Mouse (Mus musculus): ENCODE measurements around the gene Atxn2. TPM values are rescaled to one million over a fixed set of nuclear protein-coding genes. Genes with fewer than 3 reads are reported as not detected.
"Not testable (repeated sequence)": the region's sequence is repeated elsewhere in the genome, so short reads cannot be mapped to it uniquely, and the experiment has no call there.

Gene Atxn2
- polyA plus RNA-seq, 1 experiment from 2014 or later: 23.0 TPM

DNA sequence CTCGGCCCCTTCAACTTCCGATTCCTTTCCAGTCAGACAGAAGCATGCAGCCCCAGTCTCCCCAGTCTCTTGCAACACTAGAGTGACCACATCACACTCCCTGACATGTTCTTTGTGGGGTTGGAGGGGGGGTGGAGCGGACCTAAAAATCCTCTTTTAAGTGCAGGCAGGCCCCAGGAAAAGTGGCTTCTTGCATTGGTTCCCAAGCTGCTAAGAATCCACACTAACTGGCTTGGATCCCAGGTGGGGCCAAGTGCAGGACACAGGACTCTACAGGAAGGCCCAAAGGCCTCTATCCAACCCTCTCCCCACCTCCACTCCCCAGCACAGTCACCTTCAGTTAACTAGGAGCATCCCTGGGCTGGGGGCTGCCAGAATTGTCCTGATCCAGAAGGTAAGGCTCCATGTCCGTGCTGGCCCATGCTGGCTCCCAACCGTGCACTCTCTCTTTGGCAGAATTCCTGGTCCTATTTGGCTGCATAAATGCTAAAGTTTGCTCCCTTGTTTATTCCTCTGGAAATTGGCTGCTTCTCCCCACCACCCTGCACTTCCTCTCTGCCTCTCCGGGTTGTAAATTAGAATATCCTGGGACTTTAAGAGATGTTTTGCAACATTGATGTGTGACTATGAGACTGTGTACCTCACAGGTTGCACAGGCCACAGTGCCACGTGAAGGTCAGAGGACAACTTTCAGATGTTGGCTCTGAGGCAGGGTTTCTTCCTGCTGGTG, 20.5 kb upstream of the Atxn2 start:
- Histone ChIP-seq H3K4me3 (replicated peaks) (no peak overlapping the region), H3K4me1 (replicated peaks) (peaks cover 10% of the 10 kb centered on the region; the same call in 1 of the 2 replicates), H3K36me3 (replicated peaks) (peaks cover 18% of the 10 kb centered on the region), H3K4me2 (no peak overlapping the region; the same call in 1 of the 2 replicates), H3K27ac (replicated peaks) (peak overlapping the region; percentile 72), H3K9me3 (replicated peaks) (no peaks in the 10 kb centered on the region), H3K27me3 (no peaks in the 10 kb centered on the region), H3K9ac (no peak overlapping the region)
- ATAC-seq (ENCODE audit: insufficient read depth): peak; percentile 63
- 61% methylated on average over 7 of the region's 7 CpGs for WGBS (ENCODE audit: insufficient replicate concordance)

DNA sequence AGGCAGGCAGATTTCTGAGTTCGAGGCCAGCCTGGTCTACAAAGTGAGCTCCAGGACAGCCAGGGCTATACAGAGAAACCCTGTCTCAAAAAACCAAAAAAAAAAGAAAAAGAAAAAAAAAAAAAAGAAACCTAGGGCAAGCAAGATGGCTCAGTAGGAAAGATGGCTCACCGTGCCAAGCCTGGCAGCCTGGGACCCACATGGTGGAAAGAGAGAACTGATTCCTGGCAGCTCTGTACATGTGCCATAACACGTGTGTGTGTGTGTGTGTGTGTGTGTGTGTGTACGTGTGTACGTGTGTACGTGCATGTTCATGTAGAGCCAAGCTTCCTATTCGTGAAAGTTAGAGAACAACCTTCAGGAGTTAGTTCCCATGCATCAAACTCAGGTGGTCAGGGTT, 19.7 kb upstream of the Atxn2 start:
- H3K27me3 ChIP-seq; ATAC-seq (ENCODE audit: insufficient read depth); H3K4me2 ChIP-seq; H3K9ac ChIP-seq; H3K27ac ChIP-seq (replicated peaks); H3K9me3 ChIP-seq (replicated peaks); H3K4me3 ChIP-seq (replicated peaks): not testable (repeated sequence)
- 70% methylated on average over 7 of the region's 7 CpGs for WGBS (ENCODE audit: insufficient replicate concordance)
- Histone ChIP-seq H3K36me3 (replicated peaks) (peaks cover 10% of the 10 kb centered on the region), H3K4me1 (replicated peaks) (peaks cover 15% of the 10 kb centered on the region; the same call in 1 of the 2 replicates)

DNA sequence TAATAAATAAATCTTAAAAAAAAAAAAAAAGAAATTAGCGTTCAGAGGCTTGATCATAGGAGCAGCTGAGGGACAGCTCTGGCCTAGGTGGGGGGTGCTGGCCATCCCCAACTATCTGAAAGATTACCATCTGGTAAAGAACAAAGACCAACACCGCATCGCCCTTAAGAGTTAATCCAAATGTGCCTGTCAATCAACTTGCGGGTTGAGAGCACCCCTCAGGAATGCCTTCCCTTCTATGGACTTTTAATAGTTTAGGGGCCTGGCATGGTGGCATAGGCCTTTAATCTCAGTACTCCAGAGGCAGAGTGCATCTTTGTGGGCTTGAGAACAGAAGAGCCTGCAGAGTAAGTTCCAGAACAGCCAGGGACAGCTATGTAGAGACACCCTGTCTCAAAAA, 18.2 kb upstream of the Atxn2 start:
- no peak overlapping the region for H3K4me3 ChIP-seq (replicated peaks)
- H3K36me3 ChIP-seq (replicated peaks): no peaks in the 10 kb centered on the region
- no peaks in the 10 kb centered on the region for H3K9me3 ChIP-seq (replicated peaks)
- no peak overlapping the region for H3K9ac ChIP-seq
- H3K4me2 ChIP-seq: no peak overlapping the region
- WGBS (ENCODE audit: insufficient replicate concordance): 72% methylated on average over 4 of the region's 4 CpGs
- no peak for ATAC-seq (ENCODE audit: insufficient read depth)
- no peak overlapping the region for H3K27ac ChIP-seq (replicated peaks)
- no peaks in the 10 kb centered on the region for H3K27me3 ChIP-seq
- H3K4me1 ChIP-seq (replicated peaks): peaks cover 17% of the 10 kb centered on the region; the same call in 1 of the 2 replicates

DNA sequence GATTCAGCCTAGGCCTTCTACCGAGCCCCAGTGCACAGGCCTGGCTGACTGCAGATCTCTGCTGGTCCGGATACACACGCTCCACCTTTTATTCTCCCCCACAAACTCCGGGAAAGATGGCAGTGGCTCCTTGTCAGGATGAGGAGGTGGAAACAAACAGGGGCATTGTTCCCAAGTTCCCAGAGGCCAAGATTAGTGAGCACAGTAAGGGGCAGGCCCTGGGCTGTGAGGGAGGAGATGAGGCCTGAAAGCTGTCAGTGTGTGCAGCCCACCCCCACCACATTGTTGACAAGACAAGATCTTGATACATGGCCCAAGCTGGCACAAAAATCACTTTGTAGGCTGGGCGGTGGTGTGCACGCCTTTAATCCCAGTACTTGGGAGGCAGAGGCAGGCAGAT, 14.4 kb upstream of the Atxn2 start:
- H3K27me3 ChIP-seq: no peaks in the 10 kb centered on the region
- no peak overlapping the region for H3K4me3 ChIP-seq (replicated peaks)
- H3K4me1 ChIP-seq (replicated peaks): peaks cover 33% of the 10 kb centered on the region
- ATAC-seq (ENCODE audit: insufficient read depth): no peak
- no peaks in the 10 kb centered on the region for H3K9me3 ChIP-seq (replicated peaks)
- H3K9ac ChIP-seq: no peak overlapping the region
- no peak overlapping the region for H3K27ac ChIP-seq (replicated peaks)
- no peaks in the 10 kb centered on the region for H3K36me3 ChIP-seq (replicated peaks)
- 69% methylated on average over 6 of the region's 6 CpGs for WGBS (ENCODE audit: insufficient replicate concordance)
- H3K4me2 ChIP-seq: no peak overlapping the region

DNA sequence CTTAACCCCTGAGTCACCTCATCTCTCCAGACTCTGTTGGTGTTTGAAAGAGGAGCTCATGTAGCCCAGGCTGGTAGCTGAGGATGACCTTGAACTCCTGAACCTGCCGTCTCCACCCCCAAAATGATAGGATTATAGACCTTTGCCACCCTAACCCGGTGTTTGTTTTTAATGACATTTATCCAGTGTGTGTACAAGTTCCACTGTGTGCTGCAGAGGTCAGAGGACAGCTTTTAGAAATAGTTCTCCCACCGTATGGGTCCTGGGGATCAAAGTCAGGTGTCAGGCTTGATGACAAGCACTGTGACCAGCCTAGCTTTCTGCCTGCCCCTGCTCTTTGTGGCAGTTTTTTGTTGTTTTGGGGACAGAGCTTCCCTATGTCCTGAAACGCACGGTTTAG, 11.2 kb upstream of the Atxn2 start:
- WGBS (ENCODE audit: insufficient replicate concordance): 56% methylated on average over 5 of the region's 5 CpGs
- no peak overlapping the region for H3K4me3 ChIP-seq (replicated peaks)
- ATAC-seq (ENCODE audit: insufficient read depth): peak; percentile 49
- H3K36me3 ChIP-seq (replicated peaks): no peaks in the 10 kb centered on the region
- no peaks in the 10 kb centered on the region for H3K9me3 ChIP-seq (replicated peaks)
- peak overlapping the region; percentile 94 for H3K27ac ChIP-seq (replicated peaks)
- peaks cover 60% of the 10 kb centered on the region for H3K4me1 ChIP-seq (replicated peaks)
- H3K9ac ChIP-seq: 0 out of 2 replicates have a peak overlapping the region, but pooled peaks have one; percentile 41
- H3K4me2 ChIP-seq: 0 out of 2 replicates have a peak overlapping the region, but pooled peaks have one; percentile 16
- H3K27me3 ChIP-seq: no peaks in the 10 kb centered on the region

DNA sequence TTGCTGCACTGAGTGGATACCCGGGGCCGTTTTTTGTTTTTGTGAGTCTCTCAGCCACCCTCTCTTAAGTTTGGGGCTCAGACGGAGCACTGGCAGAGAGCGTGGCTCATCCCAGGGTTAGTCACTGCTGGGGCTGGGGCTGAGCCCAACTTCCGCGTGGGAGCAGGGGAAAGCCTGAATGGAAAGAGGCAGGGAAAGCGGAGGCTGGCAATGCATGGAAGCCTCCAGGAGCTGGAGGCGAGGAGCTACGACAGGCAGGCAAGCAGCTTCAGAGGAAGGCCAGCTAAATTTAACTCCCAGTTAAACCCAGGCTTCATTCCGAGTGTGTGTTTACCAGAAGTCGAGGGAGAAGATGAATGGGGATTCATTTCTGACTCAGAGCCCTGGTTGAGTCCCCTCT, 10.6 kb upstream of the Atxn2 start:
- Histone ChIP-seq H3K9ac (peak overlapping the region; percentile 41; the same call in 1 of the 2 replicates), H3K4me1 (replicated peaks) (peaks cover 65% of the 10 kb centered on the region), H3K27ac (replicated peaks) (peak overlapping the region; percentile 94), H3K4me2 (peak overlapping the region; percentile 16), H3K4me3 (replicated peaks) (no peak overlapping the region), H3K9me3 (replicated peaks) (no peaks in the 10 kb centered on the region), H3K27me3 (no peaks in the 10 kb centered on the region), H3K36me3 (replicated peaks) (no peaks in the 10 kb centered on the region)
- no peak for ATAC-seq (ENCODE audit: insufficient read depth)
- 48% methylated on average over 11 of the region's 11 CpGs for WGBS (ENCODE audit: insufficient replicate concordance)

DNA sequence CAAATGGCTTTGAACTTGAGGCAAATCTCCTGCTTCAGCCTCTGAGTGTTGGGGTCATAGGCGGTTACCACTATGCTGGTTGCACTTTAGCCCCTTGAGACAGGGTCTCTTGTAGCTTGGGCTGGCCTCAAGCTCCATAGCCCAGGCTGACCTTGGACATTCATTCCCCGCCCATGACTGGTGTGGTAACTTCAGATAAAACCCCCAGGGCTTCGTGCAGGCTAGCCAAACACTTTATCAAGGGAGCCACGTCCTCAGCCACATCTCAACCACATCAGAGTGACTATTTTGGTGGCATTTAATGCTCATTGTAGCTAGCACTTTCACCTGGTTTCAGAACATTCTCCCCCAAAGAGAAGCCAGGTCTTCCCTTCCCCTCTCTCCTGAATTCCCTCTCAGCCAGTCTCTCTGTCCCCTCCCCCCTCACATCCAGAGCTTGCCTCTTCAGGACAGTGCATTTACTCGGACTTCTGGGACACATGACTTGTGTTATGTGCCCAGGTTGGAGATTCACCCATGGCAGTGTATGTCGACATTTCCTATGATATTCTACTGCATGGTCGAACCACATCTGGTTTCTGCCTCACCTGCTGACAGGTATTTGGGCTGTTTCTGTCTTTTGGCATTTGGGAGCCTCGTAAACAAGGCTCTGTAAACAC, 9.9 kb upstream of the Atxn2 start:
- no peaks in the 10 kb centered on the region for H3K9me3 ChIP-seq (replicated peaks)
- H3K27ac ChIP-seq (replicated peaks): peak overlapping the region; percentile 94
- peaks cover 65% of the 10 kb centered on the region for H3K4me1 ChIP-seq (replicated peaks)
- ATAC-seq (ENCODE audit: insufficient read depth): peak; percentile 90
- peak overlapping the region; percentile 35 for H3K4me3 ChIP-seq (replicated peaks)
- WGBS (ENCODE audit: insufficient replicate concordance): 22% methylated on average over 8 of the region's 8 CpGs
- peak overlapping the region; percentile 69 for H3K4me2 ChIP-seq
- no peaks in the 10 kb centered on the region for H3K27me3 ChIP-seq
- peak overlapping the region; percentile 48 for H3K9ac ChIP-seq
- H3K36me3 ChIP-seq (replicated peaks): no peaks in the 10 kb centered on the region

DNA sequence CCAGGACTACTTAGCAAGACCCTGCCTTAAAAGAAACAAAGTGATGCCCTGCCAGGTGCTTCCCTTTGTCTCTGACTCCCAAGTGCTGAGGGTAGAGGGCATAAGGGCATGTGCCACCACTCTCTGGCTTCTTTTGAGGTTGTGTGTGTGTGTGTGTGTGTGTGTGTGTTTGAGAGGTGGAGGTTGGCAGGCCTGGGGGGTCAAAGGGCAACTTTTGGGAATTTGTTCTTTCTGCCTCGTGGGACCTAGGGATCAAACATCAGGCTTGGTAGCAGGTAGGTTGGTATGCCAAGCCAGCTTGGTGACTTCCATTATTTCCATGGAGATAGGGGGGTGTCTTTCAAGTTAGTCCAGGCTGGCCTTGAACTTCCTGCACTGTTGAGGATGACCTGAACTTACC, 7.8 kb upstream of the Atxn2 start:
- Histone ChIP-seq H3K4me1 (replicated peaks) (peaks cover 61% of the 10 kb centered on the region), H3K27ac (replicated peaks) (no peak overlapping the region), H3K4me2 (no peak overlapping the region), H3K9me3 (replicated peaks) (no peaks in the 10 kb centered on the region), H3K4me3 (replicated peaks) (no peak overlapping the region), H3K27me3 (no peaks in the 10 kb centered on the region), H3K9ac (no peak overlapping the region), H3K36me3 (replicated peaks) (no peaks in the 10 kb centered on the region)
- WGBS (ENCODE audit: insufficient replicate concordance): 56% methylated on average over 1 of the region's 1 CpGs
- no peak for ATAC-seq (ENCODE audit: insufficient read depth)

DNA sequence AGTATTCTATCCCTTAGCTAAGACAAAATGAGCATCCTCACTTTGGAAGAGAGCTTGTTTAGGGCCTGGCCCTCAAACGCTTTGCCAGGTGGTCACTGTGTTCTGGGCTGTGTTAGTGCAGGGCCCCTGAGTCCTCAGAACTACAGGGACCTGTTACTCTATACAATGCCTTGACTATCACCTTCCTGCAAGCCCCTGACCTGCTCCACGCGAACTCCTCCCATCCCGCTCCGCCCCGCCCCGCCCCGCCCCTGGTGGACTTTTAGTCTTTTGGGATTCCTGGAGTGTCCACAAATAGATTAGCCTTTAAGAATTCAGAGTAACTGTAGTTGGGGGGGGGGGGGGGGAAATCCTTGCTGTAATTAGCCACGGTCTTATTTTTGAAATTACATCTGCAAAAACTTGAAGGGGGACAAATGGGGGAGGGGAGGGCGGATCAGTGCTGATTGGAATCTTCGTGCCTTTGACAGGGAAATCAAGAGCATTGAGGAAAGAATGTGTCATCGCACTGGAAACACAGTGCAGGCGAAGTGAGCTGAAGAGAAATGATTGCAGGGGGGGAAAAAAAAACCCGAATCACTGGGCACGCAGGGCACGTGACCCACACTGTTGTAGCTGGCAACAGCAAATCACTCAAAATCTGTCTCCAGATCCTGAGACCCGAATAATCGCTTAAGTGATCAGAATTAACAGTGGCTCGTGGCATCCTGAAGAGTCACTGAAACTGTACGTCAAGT, 6.5 kb upstream of the Atxn2 start:
- no peak for ATAC-seq (ENCODE audit: insufficient read depth)
- H3K36me3 ChIP-seq (replicated peaks): no peaks in the 10 kb centered on the region
- peaks cover 56% of the 10 kb centered on the region for H3K4me1 ChIP-seq (replicated peaks)
- H3K4me3 ChIP-seq (replicated peaks): 0 out of 2 replicates have a peak overlapping the region, but pooled peaks have one; percentile 7
- peak overlapping the region; percentile 45; the same call in 1 of the 2 replicates for H3K27ac ChIP-seq (replicated peaks)
- no peaks in the 10 kb centered on the region for H3K9me3 ChIP-seq (replicated peaks)
- H3K4me2 ChIP-seq: peak overlapping the region; percentile 58
- H3K9ac ChIP-seq: no peak overlapping the region
- 10% methylated on average over 20 of the region's 20 CpGs for WGBS (ENCODE audit: insufficient replicate concordance)
- H3K27me3 ChIP-seq: no peaks in the 10 kb centered on the region

DNA sequence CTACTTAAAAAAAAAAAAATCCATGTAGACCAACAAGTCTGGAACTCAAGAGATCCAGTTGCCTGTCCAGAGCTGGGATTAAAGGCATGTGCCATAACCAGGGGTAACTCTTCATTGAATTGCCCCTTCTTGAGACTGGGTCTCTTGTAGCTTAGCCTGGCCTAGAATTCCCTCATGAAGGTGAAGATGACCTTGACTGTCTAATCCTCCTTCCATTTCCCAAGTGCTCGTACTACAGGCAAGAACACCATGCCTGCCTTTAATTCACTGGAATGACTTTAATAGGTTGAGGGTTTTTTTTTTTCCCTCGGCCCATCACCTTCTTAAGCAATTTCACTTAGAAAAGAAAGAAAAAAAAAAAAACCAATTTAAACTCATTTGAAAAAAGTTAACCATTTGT, 735 bp upstream of the Atxn2 start:
- Histone ChIP-seq H3K27ac (replicated peaks) (peak overlapping the region; percentile 35), H3K4me1 (replicated peaks) (peaks cover 46% of the 10 kb centered on the region), H3K4me2 (peak overlapping the region; percentile 99), H3K36me3 (replicated peaks) (no peaks in the 10 kb centered on the region), H3K9ac (no peak overlapping the region; the same call in 1 of the 2 replicates), H3K27me3 (no peaks in the 10 kb centered on the region), H3K4me3 (replicated peaks) (peak overlapping the region; percentile 97; the same call in 1 of the 2 replicates), H3K9me3 (replicated peaks) (no peaks in the 10 kb centered on the region)
- no peak for ATAC-seq (ENCODE audit: insufficient read depth)
- 64% methylated on average over 2 of the region's 2 CpGs for WGBS (ENCODE audit: insufficient replicate concordance)

DNA sequence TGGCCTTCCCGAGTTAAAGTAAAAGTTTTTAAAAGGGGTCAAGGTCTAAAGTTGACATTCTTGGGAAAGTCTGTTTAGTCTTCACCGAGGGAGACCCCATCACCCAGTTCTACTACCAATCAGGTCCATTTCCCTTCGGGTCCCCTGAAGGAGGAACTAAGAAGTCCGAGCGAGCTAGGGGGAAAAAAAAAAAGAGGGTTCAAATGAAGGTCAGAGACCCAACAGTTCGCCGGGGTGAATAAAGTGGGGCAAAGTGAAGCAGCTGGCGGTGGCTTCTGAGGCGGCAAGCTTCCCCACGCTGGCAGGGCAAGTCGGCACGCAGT, 325 bp upstream of the Atxn2 start:
- H3K4me3 ChIP-seq (replicated peaks): peak overlapping the region; percentile 97
- H3K27ac ChIP-seq (replicated peaks): peak overlapping the region; percentile 93
- no peak for ATAC-seq (ENCODE audit: insufficient read depth)
- peak overlapping the region; percentile 99 for H3K4me2 ChIP-seq
- under 1% methylated on average over 12 of the region's 12 CpGs for WGBS (ENCODE audit: insufficient replicate concordance)
- H3K36me3 ChIP-seq (replicated peaks): no peaks in the 10 kb centered on the region
- no peaks in the 10 kb centered on the region for H3K9me3 ChIP-seq (replicated peaks)
- H3K9ac ChIP-seq: peak overlapping the region; percentile 98
- peaks cover 49% of the 10 kb centered on the region for H3K4me1 ChIP-seq (replicated peaks)
- H3K27me3 ChIP-seq: no peaks in the 10 kb centered on the region

All from liver, embryonic 15.5 days (tissue).